Mouse (Mus musculus): ENCODE results near the gene Ssx2ip.

The Ssx2ip gene

GRCm38 (mm10) chr3:146404311-146405201 lies at the start of gene Ssx2ip:
TSS of gene Ssx2ip (plus strand) at chr3:146404642.
- DNase-seq (ENCODE audit: low read depth, low spot score): peak; percentile 92

GRCm38 (mm10) chr3:146355146-146355545 lies 49.3 kb upstream of the Ssx2ip start:
- DNase-seq (ENCODE audit: low read depth, low spot score): no peak

- no peak for DNase-seq (ENCODE audit: low read depth, low spot score)
Observed at GRCm38 (mm10) chr3:146365471-146365870, 39.0 kb upstream of the Ssx2ip start.

GRCm38 (mm10) chr3:146367058-146367457 lies 37.4 kb upstream of the Ssx2ip start:
- DNase-seq (ENCODE audit: low read depth, low spot score): no peak

GRCm38 (mm10) chr3:146370553-146371095 lies 33.8 kb upstream of the Ssx2ip start:
- no peak for DNase-seq (ENCODE audit: low read depth, low spot score)

GRCm38 (mm10) chr3:146371201-146371600 lies 33.2 kb upstream of the Ssx2ip start:
- no peak for DNase-seq (ENCODE audit: low read depth, low spot score)

GRCm38 (mm10) chr3:146374596-146375175 lies 29.8 kb upstream of the Ssx2ip start:
- DNase-seq (ENCODE audit: low read depth, low spot score): no peak

GRCm38 (mm10) chr3:146375224-146375657 lies 29.2 kb upstream of the Ssx2ip start:
- DNase-seq (ENCODE audit: low read depth, low spot score): no peak

- DNase-seq (ENCODE audit: low read depth, low spot score): no peak
Observed at GRCm38 (mm10) chr3:146376337-146377130, 27.9 kb upstream of the Ssx2ip start.

GRCm38 (mm10) chr3:146377216-146377615 lies 27.2 kb upstream of the Ssx2ip start:
- DNase-seq (ENCODE audit: low read depth, low spot score): no peak

- DNase-seq (ENCODE audit: low read depth, low spot score): no peak
Observed at GRCm38 (mm10) chr3:146378753-146379152, 25.7 kb upstream of the Ssx2ip start.

GRCm38 (mm10) chr3:146379740-146380466 lies 24.5 kb upstream of the Ssx2ip start:
- DNase-seq (ENCODE audit: low read depth, low spot score): no peak

- no peak for DNase-seq (ENCODE audit: low read depth, low spot score)
Observed at GRCm38 (mm10) chr3:146380874-146381273, 23.6 kb upstream of the Ssx2ip start.

GRCm38 (mm10) chr3:146381471-146381870 lies 23.0 kb upstream of the Ssx2ip start:
- DNase-seq (ENCODE audit: low read depth, low spot score): no peak

- no peak for DNase-seq (ENCODE audit: low read depth, low spot score)
Observed at GRCm38 (mm10) chr3:146386800-146387199, 17.6 kb upstream of the Ssx2ip start.

- DNase-seq (ENCODE audit: low read depth, low spot score): no peak
Observed at GRCm38 (mm10) chr3:146392656-146393321, 11.7 kb upstream of the Ssx2ip start.

GRCm38 (mm10) chr3:146393641-146394100 lies 10.8 kb upstream of the Ssx2ip start:
- DNase-seq (ENCODE audit: low read depth, low spot score): no peak

GRCm38 (mm10) chr3:146396256-146396655 lies 8.2 kb upstream of the Ssx2ip start:
- DNase-seq (ENCODE audit: low read depth, low spot score): no peak

- DNase-seq (ENCODE audit: low read depth, low spot score): no peak
Observed at GRCm38 (mm10) chr3:146396934-146397333, 7.5 kb upstream of the Ssx2ip start.

GRCm38 (mm10) chr3:146397847-146398246 lies 6.6 kb upstream of the Ssx2ip start:
- no peak for DNase-seq (ENCODE audit: low read depth, low spot score)
